Mouse (Mus musculus): ENCODE measurements around the gene Klhl40. TPM values are rescaled to one million over a fixed set of nuclear protein-coding genes. Genes with fewer than 3 reads are reported as not detected.

Gene Klhl40
- not detected for polyA plus RNA-seq (2015; fragmentation: Illumina TruSeq; extraction: RNeasy Lipid Tissue Mini Kit (QIAGEN cat#74804); ENCODE audit: insufficient read depth, low read depth, low replicate concordance)

GRCm38 (mm10) chr9:121777484-121778065 lies at the start of gene Klhl40:
Gene Klhl40 (plus strand): TSS chr9:121777607.

DNA sequence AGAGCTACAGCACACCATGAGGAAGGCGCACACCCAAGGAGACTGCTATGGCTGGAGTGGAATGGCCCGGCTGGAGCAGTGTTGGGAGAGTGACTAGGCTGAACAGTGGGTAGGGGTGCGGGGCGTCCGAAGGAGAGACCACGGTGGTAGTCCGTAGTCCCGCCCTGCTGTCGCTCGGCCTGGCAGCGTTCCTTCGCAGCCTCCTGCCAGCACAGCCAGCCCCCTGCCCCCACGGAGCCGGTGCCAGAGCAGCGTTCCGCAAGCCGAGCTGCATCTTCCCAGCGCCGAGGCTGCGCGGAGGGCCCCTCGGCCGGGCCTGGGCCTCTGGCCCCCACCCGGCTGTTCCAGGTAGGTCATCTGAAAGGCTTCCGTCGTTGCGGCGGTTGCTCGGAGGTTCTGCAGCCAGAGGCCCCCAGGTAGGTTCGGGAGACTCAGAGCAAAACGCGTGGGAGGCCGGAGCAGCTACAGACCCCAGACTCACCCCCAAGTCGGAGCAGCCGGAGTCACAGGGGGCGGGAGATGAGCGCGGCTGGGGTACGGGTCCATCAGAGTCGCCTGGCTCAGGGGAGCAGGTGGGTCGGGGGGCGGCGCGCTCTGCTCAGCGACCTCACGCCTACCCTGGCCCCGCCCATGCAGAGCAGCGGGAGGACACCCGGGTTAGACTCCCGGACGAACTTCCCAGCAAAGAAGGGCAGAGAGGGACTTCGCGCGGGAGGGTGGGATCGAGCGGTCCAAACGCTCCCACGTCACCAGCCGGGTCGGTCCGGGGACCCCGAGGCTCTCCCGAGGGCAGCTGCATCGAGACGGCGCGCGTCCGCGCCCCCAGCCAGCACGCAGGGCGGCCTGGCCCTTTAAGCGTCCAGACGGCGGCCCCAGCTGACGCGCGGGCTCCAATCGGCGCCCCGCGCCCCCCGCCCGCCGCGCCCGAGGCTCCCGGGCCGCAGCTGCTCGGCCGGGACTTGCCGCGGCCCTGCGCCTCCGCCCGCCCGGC lies 18.0 kb upstream of the Klhl40 start, which contains the start of gene Zfp651:
Gene Zfp651 (plus strand): TSS at position 240 of the 991 bp plus-strand sequence.

DNA sequence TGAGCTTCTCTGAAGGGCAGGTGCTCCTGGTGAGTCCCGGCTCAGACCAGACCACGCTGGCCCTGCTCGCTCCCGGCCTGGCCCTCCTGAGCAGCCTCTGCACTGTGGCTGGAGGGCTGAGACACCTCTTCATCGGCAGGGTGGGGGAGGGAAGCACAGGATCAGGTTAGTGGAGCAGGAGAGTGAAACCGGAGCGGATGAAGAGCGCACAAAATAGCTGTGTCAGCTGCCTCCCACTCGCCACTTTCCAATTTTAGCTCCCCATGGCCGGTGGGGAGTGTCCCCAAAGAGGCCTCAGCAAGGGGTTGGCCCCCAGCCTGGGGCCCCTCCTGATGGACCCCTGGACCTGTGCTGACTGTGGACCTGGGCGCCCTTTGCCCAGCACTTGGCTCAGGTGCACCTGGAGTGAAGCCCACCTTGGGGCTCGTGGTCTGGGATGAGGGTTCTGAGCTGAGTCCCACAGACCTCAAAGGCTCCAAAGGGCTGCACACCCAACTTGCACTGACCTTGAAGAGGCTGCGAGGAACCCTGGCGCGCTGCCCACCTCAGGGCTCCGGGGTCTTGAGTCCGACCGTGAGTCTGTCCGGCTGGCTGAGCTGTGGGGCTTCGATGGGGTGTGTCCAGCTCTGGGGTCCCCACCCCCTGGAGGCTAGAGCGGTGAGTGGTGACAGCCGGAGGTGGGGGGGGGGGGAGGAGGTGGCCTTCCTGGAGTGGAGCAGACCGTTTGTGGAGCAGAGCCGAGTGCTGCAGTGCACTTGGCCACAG lies 14.5 kb downstream of the Klhl40 start, which contains the start of gene Hhatl:
Gene Hhatl (minus strand): TSS at position 751 of the 765 bp plus-strand sequence.

Other genes starting within 250 kb of the Klhl40 start
- gene Lyzl4, start 135.5 kb upstream of the Klhl40 start, polyA plus RNA-seq (2015; fragmentation: Illumina TruSeq; extraction: RNeasy Lipid Tissue Mini Kit (QIAGEN cat#74804); ENCODE audit: insufficient read depth, low read depth, low replicate concordance), result 1.7 TPM
- 5.5 TPM for gene Vipr1, start 134.9 kb upstream of the Klhl40 start, polyA plus RNA-seq (2015; fragmentation: Illumina TruSeq; extraction: RNeasy Lipid Tissue Mini Kit (QIAGEN cat#74804); ENCODE audit: insufficient read depth, low read depth, low replicate concordance)
- 1.9 TPM for gene Sec22c, start 72.1 kb upstream of the Klhl40 start, polyA plus RNA-seq (2015; fragmentation: Illumina TruSeq; extraction: RNeasy Lipid Tissue Mini Kit (QIAGEN cat#74804); ENCODE audit: insufficient read depth, low read depth, low replicate concordance)
- 35.0 TPM for gene Ss18l2, start 67.3 kb upstream of the Klhl40 start, polyA plus RNA-seq (2015; fragmentation: Illumina TruSeq; extraction: RNeasy Lipid Tissue Mini Kit (QIAGEN cat#74804); ENCODE audit: insufficient read depth, low read depth, low replicate concordance)
- gene Nktr, start 58.4 kb upstream of the Klhl40 start, polyA plus RNA-seq (2015; fragmentation: Illumina TruSeq; extraction: RNeasy Lipid Tissue Mini Kit (QIAGEN cat#74804); ENCODE audit: insufficient read depth, low read depth, low replicate concordance), result 52.8 TPM
- 5.5 TPM for gene Zfp651, start 18.3 kb upstream of the Klhl40 start, polyA plus RNA-seq (2015; fragmentation: Illumina TruSeq; extraction: RNeasy Lipid Tissue Mini Kit (QIAGEN cat#74804); ENCODE audit: insufficient read depth, low read depth, low replicate concordance)
- not detected for gene Hhatl, start 14.9 kb downstream of the Klhl40 start, polyA plus RNA-seq (2015; fragmentation: Illumina TruSeq; extraction: RNeasy Lipid Tissue Mini Kit (QIAGEN cat#74804); ENCODE audit: insufficient read depth, low read depth, low replicate concordance)
- not detected for gene Ccdc13, start 61.9 kb downstream of the Klhl40 start, polyA plus RNA-seq (2015; fragmentation: Illumina TruSeq; extraction: RNeasy Lipid Tissue Mini Kit (QIAGEN cat#74804); ENCODE audit: insufficient read depth, low read depth, low replicate concordance)
- 7.4 TPM for gene Higd1a, start 80.8 kb downstream of the Klhl40 start, polyA plus RNA-seq (2015; fragmentation: Illumina TruSeq; extraction: RNeasy Lipid Tissue Mini Kit (QIAGEN cat#74804); ENCODE audit: insufficient read depth, low read depth, low replicate concordance)
- 0.96 TPM for gene Ackr2, start 120.7 kb downstream of the Klhl40 start, polyA plus RNA-seq (2015; fragmentation: Illumina TruSeq; extraction: RNeasy Lipid Tissue Mini Kit (QIAGEN cat#74804); ENCODE audit: insufficient read depth, low read depth, low replicate concordance)
- not detected for gene Cyp8b1, start 138.7 kb downstream of the Klhl40 start, polyA plus RNA-seq (2015; fragmentation: Illumina TruSeq; extraction: RNeasy Lipid Tissue Mini Kit (QIAGEN cat#74804); ENCODE audit: insufficient read depth, low read depth, low replicate concordance)
- 1.4 TPM for gene Fam198a, start 173.4 kb downstream of the Klhl40 start, polyA plus RNA-seq (2015; fragmentation: Illumina TruSeq; extraction: RNeasy Lipid Tissue Mini Kit (QIAGEN cat#74804); ENCODE audit: insufficient read depth, low read depth, low replicate concordance)
- gene Pomgnt2, start 219.5 kb downstream of the Klhl40 start, polyA plus RNA-seq (2015; fragmentation: Illumina TruSeq; extraction: RNeasy Lipid Tissue Mini Kit (QIAGEN cat#74804); ENCODE audit: insufficient read depth, low read depth, low replicate concordance), result 8.9 TPM

Data from pancreas, adult 10 weeks (tissue).